Mouse (Mus musculus) hematopoietic stem cell, adult 5-6 weeks (primary cell): ENCODE data around the gene Olfr707. TPM values are rescaled to one million over a fixed set of nuclear protein-coding genes. Genes with fewer than 3 reads are reported as not detected.
"Not testable (repeated sequence)": the region's sequence is repeated elsewhere in the genome, so short reads cannot be mapped to it uniquely, and the experiment has no call there.

Source experiments
- ATAC-seq, 2 experiments: fragments of 125-278 bp in 1 of 2; replicated peaks in 1 of 2; 2 replicates each; pipeline ENCODE4 v1.8.0; 2016 to 2017; ENCODE audit warnings: inconsistent platforms in 2 of 2, mild to moderate bottlenecking in 2 of 2, moderate number of reproducible peaks in 2 of 2, low read depth in 1 of 2, moderate TSS enrichment in 1 of 2; ENCODE audit not compliant: low FRiP score in 2 of 2, poor library complexity in 2 of 2, severe bottlenecking in 2 of 2, insufficient read depth in 1 of 2, low TSS enrichment in 1 of 2
- total RNA-seq: library from RNA; stranded (forward); fragments of 172-1452, 232-1000 nt; gene quantifications from 2 replicates; pipeline ENCODE4 v1.2.3, GENCODE M21; 2017

Olfr707 gene
- not detected in 2 replicates for total RNA-seq

GRCm38 (mm10) chr7:106901141-106901540, at the start of gene Olfr707:
Gene Olfr707, minus strand, starts transcription at chr7:106901241.
- not testable (repeated sequence) for ATAC-seq

GRCm38 (mm10) chr7:106948212-106948611, 47.2 kb upstream of the Olfr707 start, which contains the start of gene Olfr710:
Gene Olfr710, minus strand, starts transcription at chr7:106948312.
- ATAC-seq: no peak

- ATAC-seq: no peak
These were observed 31.1 kb upstream of the Olfr707 start, which contains the start of gene Olfr709-ps1 for GRCm38 (mm10) chr7:106932119-106932518. Gene Olfr709-ps1, minus strand, starts transcription at chr7:106932219.

GRCm38 (mm10) chr7:106920961-106921360, 19.9 kb upstream of the Olfr707 start:
- ATAC-seq: not testable (repeated sequence)

GRCm38 (mm10) chr7:106907676-106908075, 6.6 kb upstream of the Olfr707 start, which contains the start of gene Olfr1532-ps1:
Gene Olfr1532-ps1, plus strand, starts transcription at chr7:106908001.
- no peak for ATAC-seq

GRCm38 (mm10) chr7:106888062-106888461, 13.0 kb downstream of the Olfr707 start, which contains the start of gene Olfr706:
Gene Olfr706, minus strand, starts transcription at chr7:106888162.
- ATAC-seq: no peak

- ATAC-seq: no peak
These were observed 24.2 kb downstream of the Olfr707 start, which contains the start of gene Olfr705 for GRCm38 (mm10) chr7:106876791-106877190. Gene Olfr705, minus strand, starts transcription at chr7:106876891.

- no peak for ATAC-seq
These were observed 38.2 kb downstream of the Olfr707 start, which contains the start of gene Olfr704 for GRCm38 (mm10) chr7:106862885-106863284. Gene Olfr704, plus strand, starts transcription at chr7:106863185.

GRCm38 (mm10) chr7:106843060-106843459, 58.0 kb downstream of the Olfr707 start, which contains the start of gene Olfr703:
Gene Olfr703, plus strand, starts transcription at chr7:106843360.
- no peak for ATAC-seq

Other genes starting within 250 kb of the Olfr707 start
- not detected in 2 replicates for gene Olfr693, start 220.7 kb downstream of the Olfr707 start, total RNA-seq
- gene Olfr694, start 209.4 kb downstream of the Olfr707 start, total RNA-seq: not detected in 2 replicates
- not detected in 2 replicates for gene Olfr695, start 184.8 kb downstream of the Olfr707 start, total RNA-seq
- gene Olfr697, start 158.8 kb downstream of the Olfr707 start, total RNA-seq: not detected in 2 replicates
- gene Olfr698, start 145.8 kb downstream of the Olfr707 start, total RNA-seq: not detected in 2 replicates
- gene Olfr699, start 108.0 kb downstream of the Olfr707 start, total RNA-seq: not detected in 2 replicates
- not detected in 2 replicates for gene Olfr700, start 92.4 kb downstream of the Olfr707 start, total RNA-seq
- not detected in 2 replicates for gene Olfr701, start 87.1 kb downstream of the Olfr707 start, total RNA-seq
- gene Olfr702, start 67.3 kb downstream of the Olfr707 start, total RNA-seq: not detected in 2 replicates
- gene Olfr703, start 57.9 kb downstream of the Olfr707 start, total RNA-seq: not detected in 2 replicates
- gene Olfr704, start 38.1 kb downstream of the Olfr707 start, total RNA-seq: not detected in 2 replicates
- not detected in 2 replicates for gene Olfr705, start 24.4 kb downstream of the Olfr707 start, total RNA-seq
- not detected in 2 replicates for gene Olfr706, start 13.1 kb downstream of the Olfr707 start, total RNA-seq
- not detected in 2 replicates for gene Olfr1532-ps1, start 6.8 kb upstream of the Olfr707 start, total RNA-seq
- gene Olfr709-ps1, start 31.0 kb upstream of the Olfr707 start, total RNA-seq: not detected in 2 replicates
- gene Olfr710, start 47.1 kb upstream of the Olfr707 start, total RNA-seq: not detected in 2 replicates
- not detected in 2 replicates for gene Olfr6, start 62.7 kb upstream of the Olfr707 start, total RNA-seq
- not detected in 2 replicates for gene Olfr711, start 74.2 kb upstream of the Olfr707 start, total RNA-seq
- not detected in 2 replicates for gene Olfr2, start 104.8 kb upstream of the Olfr707 start, total RNA-seq
- gene Olfr713, start 129.9 kb upstream of the Olfr707 start, total RNA-seq: not detected in 2 replicates
- not detected in 2 replicates for gene Olfr714, start 169.7 kb upstream of the Olfr707 start, total RNA-seq
- gene Olfr17, start 192.0 kb upstream of the Olfr707 start, total RNA-seq: not detected in 2 replicates
- not detected in 2 replicates for gene Olfr715b, start 209.1 kb upstream of the Olfr707 start, total RNA-seq
- gene Olfr715, start 229.8 kb upstream of the Olfr707 start, total RNA-seq: not detected in 2 replicates
- not detected in 2 replicates for gene Olfr716, start 237.1 kb upstream of the Olfr707 start, total RNA-seq